Mouse (Mus musculus): Measurements from ENCODE around the gene Osbpl2.

The Osbpl2 gene

GRCm38 (mm10) chr2:180198782-180199181, 79.7 kb downstream of the Osbpl2 start:
- DNase-seq (ENCODE audit: low read depth in 1 of 2, low spot score in 2 of 2), result no peak

GRCm38 (mm10) chr2:180200681-180201080, 81.6 kb downstream of the Osbpl2 start:
- no peak for DNase-seq (ENCODE audit: low read depth in 1 of 2, low spot score in 2 of 2)

GRCm38 (mm10) chr2:180201303-180201702, 82.2 kb downstream of the Osbpl2 start:
- DNase-seq (ENCODE audit: low read depth in 1 of 2, low spot score in 2 of 2), result no peak

- no peak for DNase-seq (ENCODE audit: low read depth in 1 of 2, low spot score in 2 of 2)
Observed at GRCm38 (mm10) chr2:180202263-180202662, 83.2 kb downstream of the Osbpl2 start.

- DNase-seq (ENCODE audit: low read depth in 1 of 2, low spot score in 2 of 2), result no peak
Observed at GRCm38 (mm10) chr2:180202805-180203204, 83.7 kb downstream of the Osbpl2 start.

GRCm38 (mm10) chr2:180204501-180204900, 85.4 kb downstream of the Osbpl2 start:
- DNase-seq (ENCODE audit: low read depth in 1 of 2, low spot score in 2 of 2), result no peak

- no peak for DNase-seq (ENCODE audit: low read depth in 1 of 2, low spot score in 2 of 2)
Observed at GRCm38 (mm10) chr2:180205083-180205955, 86.2 kb downstream of the Osbpl2 start.

- no peak for DNase-seq (ENCODE audit: low read depth in 1 of 2, low spot score in 2 of 2)
Observed at GRCm38 (mm10) chr2:180205956-180206280, 86.8 kb downstream of the Osbpl2 start.

GRCm38 (mm10) chr2:180207840-180208239, 88.7 kb downstream of the Osbpl2 start:
- no peak for DNase-seq (ENCODE audit: low read depth in 1 of 2, low spot score in 2 of 2)

- no peak for DNase-seq (ENCODE audit: low read depth in 1 of 2, low spot score in 2 of 2)
Observed at GRCm38 (mm10) chr2:180208976-180209375, 89.9 kb downstream of the Osbpl2 start.

GRCm38 (mm10) chr2:180212255-180212654, 93.1 kb downstream of the Osbpl2 start:
- DNase-seq (ENCODE audit: low read depth in 1 of 2, low spot score in 2 of 2), result no peak

Measured in monocyte, adult 2 months (primary cell).